Mouse (Mus musculus): ENCODE data around the gene Pfn4.
"Not testable (repeated sequence)": the region's sequence is repeated elsewhere in the genome, so short reads cannot be mapped to it uniquely, and the experiment has no call there.

Gene Pfn4

DNA sequence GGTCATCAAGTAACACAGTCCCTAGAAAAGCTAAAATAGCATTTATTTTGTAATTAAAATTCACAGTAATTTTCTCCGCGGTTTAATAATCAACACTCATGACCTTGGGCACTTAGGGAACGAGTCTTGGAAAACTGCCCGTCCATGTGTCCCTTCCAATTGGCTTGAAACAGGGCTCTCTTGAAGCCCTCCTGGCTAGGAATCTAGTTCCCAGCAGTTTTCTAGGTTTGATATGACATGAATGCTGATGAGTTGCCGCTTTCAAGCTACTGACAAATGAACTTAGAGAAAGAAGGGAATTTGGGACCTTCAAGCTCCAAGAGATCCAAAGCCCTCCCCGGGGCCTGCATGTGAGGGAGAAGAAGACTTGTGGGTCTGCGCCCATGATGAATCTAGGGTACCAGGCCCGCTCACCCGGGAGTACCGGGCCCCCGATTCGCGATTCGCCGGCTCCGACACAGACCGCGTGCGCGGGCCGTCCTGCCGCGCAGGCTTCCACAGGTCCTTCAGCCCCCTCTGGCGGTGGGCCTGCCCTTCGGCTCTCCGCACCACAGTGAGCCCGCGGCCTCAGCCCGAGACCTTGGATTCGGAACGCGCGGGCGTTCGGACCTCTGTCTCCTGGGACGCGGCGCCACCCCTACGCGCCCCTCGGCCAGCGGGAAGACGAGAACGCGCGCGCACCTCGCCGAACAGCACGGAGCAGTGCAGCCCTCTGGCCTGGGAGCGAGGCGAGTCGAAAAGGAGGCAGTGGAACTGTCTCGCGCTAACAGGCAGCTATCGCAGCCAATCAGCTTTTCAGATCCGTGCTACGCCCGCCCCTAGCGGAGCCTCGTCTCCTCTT, at the start of gene Pfn4, which contains the start of gene Fam228b:
Pfn4 (plus strand) TSS at position 531 of the 841 bp plus-strand sequence.
Fam228b (minus strand) TSS at position 776 of the 841 bp plus-strand sequence.
- DNase-seq: peak; percentile 95 to 96

DNA sequence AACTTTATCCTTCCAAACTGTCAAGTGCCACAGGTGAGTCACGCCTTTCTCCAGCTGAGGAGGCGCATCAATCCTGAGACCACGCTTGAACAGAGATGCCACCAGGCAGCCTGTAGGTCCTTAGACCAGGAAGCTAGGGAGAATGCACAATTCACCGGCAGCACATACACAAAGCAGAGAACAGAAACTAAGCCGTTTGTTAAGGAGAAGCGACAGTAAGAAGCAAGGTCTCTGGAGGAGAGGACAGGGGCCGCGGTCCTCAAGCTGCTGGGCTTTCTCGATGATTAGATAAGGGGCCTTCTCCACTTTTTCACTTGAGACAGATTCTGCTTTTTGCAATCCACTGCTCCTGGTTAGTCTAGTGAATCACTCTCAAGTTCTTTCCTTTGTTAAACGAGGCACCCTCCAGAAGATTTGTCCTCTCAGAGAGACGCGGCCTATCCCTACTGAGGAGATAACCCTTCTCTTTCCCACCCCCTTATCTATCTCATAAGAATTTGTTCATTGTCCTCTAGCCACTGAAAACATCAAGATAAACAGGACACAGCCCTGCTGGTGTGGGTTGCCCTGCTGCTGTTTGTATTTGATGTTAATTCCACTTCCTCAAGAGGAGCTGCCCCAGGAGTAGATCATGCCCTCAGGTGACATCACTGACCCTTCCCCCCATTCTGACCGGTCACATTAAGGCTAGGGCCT, 49.6 kb upstream of the Pfn4 start:
- DNase-seq: no peak

DNA sequence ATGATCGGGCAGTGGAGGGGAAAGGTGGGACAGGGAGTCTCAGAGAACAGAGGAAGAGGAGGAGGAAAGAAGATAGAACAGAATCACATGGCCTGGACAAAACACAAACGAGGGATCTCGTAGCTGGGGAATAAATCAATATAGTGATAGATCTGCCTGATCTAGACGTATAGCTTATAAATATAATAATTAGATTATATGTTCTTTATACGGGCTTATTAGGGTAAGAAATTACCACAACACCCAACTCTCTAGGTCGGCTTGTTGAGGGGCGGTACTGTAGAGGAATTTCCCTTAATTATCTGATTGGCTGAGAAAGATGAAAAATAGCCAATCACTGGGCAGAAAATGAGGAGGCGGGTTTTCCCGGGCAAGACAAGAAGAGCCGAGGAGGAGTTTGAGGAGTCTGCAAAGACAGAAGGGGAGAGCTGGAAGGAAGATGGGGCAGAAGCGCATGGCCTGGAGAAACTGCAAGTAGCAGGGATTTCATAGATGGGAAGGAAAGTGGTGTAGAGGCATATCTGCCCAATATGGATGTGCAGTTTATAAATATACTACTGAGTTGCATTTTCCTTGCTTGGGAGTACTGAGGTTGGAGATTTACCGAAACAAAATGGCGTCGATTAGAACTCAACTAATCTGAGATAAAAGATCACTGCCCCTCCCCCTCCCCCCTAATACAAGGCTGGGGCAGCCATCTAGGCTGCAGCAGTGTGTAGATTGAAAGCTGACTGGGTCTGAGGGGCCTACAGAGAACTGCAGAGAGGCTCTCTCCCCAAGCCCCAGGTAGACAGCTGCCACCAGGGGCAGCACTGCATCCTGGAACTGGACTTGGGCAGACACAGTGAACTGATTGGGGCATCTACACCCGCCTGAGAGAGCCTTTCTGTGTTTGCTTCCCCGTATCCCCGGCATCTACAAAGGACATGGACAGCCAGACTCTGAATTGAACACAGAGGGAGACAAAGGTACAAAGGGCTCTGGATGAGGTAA, 48.8 kb upstream of the Pfn4 start:
- no peak for DNase-seq

DNA sequence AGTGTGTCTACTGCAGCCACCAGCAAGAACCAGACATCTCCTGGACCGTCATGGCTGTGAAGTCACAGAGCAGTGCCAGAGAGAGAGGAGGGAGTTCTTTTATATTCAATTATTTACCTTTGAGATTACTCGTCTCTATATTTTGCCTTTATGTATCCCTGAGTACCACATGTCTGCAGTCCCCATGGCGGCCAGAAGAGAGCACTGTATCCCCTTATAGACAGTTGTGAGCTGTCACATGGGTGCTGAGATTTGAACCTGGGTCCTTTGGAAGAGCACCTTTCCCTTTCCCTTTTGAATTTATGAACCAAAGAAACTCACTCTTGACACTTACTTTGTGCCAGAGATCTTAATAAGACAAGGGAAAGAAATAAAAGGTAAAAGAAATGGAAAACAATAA, 39.7 kb upstream of the Pfn4 start:
- DNase-seq: no peak

DNA sequence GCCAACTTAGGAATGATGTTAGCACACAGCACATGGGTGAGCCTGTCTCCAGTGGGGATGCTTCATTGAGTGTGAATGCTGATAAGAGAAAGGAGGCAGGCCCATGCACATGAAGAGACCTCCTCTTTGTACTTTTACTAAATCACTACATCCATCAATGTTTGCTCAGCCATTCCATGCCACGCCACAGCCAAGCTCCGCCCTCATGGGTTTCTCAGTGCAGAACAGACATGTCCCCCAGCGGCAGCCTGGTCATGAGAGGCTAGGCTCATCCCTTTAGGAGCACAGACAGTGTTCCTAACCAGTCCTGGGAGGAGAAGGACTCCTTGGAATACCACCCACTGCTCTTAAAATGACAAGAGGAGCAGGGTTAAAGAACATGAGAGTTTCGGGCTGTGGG, 37.2 kb upstream of the Pfn4 start:
- no peak for DNase-seq

DNA sequence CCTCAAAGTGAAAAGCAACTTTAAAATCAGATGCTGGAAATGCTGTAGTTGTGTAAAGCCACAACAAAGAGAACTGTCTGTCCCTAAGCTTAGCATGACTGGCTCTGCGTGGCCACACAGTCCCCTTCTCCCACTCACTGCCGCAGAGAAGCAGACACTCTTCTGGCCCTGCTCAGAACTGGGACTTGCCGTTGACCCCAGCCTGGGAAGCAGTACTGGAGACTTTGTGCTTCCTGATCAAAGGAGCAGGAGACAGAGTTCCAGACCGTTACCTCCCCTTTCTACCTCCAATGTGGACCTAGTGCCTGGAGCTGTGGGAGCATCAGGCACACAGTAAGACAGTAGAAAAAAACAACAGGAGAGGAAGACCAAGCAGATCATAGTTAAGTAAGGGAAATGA, 36.5 kb upstream of the Pfn4 start:
- no peak for DNase-seq

DNA sequence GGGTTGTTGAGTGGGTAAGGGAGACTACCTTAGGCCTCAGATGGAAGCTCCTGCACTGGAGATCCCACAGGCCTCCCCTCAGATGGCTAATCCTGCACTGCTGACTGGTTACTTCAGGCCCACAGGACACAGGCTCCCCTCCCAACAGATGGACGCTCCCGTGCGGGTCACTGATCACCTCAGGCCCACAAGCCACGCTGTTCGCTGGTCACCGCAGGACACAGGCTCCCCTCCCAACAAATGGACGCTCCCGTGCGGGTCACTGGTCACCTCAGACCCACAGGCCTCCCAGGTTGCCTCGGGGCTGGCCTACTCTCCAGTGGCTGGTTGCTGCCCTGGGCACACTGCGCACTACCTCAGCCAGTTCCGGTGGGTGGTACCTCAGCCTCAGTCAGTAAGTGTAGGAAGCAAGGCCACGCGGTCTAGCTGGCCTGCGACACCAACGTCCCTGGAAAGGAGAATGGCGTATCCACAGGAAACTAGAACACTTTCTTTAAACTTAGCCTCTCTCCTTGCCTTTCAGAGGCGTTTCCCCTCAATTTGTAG, 30.7 kb upstream of the Pfn4 start, which contains the start of gene Fam228a:
Fam228a (minus strand) TSS at position 400 of the 546 bp plus-strand sequence.
- DNase-seq: no peak

DNA sequence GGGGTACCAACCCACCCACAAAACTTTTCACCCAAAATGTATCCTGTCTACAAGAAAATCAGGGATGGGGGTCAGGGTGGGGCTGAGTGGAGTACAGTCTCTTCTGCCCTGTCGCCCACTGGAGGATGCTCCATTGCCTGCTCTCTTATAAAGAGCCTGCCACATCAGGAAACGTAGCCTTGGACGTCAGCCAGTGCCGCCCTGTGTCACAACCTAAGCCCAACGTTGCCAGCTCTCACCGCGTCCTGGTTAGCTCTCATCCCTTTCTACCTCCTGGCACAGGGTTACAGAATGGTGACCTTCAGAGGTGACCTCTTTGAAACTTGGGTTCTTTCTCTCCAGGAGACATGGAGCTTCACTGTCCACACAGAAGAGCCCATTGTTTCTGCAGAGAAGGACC, 28.0 kb upstream of the Pfn4 start:
- no peak for DNase-seq

DNA sequence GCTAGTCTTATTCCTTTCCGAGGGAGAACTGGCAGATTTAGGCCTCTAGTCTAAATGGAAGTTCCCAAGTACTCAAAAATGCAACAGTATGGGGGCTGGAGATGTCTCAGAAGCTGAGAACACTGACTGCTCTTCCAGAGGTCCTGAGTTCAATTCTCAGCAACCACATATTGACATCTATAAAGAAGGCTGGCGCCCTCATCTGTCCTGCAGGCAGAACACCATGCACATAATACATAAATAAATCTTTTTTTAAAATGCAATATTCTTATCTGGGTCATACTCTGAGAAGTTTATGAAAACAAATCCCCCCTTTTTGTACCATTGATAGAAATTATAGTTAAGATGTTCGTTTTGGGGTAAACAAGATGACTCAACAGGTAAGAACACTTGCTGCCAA, 26.6 kb upstream of the Pfn4 start:
- no peak for DNase-seq

DNA sequence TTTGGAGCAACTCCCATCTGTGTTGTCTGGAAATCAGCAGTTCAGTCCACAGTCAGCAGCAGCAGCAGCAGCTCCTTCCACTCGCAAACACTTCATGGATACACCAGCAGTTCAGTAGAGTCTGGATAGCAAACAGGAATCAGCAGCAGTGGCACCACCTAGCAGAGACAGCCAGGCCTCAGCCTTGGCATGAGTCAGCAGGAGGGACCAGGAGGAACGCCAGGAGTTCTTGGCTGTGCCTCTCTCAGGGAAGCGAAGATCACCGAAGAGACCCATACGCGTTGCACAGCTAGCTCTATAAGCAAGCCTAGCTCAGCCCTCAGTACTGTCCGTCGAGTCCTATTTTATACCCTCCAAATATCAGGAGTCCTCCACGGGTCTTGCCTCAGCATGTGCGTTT, 24.3 kb upstream of the Pfn4 start:
- no peak for DNase-seq

DNA sequence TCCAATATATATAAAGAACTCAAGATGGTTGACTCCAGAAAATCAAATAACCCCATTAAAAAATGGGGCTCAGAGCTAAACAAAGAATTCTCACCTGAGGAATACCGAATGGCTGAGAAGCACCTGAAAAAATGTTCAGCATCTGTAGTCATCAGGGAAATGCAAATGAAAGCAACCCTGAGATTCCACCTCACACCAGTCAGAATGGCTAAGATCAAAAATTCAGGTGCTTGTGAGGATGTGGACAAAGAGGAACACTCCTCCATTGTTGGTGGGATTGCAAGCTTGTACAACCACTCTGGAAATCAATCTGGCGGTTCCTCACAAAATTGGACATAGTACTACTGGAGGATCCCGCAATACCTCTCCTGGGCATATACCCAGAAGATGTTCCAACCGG, 14.4 kb upstream of the Pfn4 start:
- DNase-seq: not testable (repeated sequence)

DNA sequence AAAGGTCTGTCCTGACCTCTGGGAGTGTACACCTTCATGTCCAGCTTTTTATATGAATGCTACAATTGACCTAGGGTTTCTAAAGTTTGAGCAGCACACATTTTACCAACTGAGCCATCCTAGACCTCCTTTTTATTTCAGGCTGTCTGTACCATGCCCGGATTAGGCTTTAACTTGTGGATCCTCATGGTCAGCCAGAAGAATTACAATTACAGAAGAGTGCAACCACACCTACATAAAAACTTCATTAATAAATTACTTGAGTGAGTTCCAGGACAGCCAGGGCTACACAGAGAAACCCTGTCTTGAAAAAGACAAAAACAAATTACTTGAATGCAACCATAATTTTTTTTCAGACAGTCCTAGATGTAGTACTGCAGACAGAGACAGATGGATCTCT, 11.8 kb upstream of the Pfn4 start:
- no peak for DNase-seq

DNA sequence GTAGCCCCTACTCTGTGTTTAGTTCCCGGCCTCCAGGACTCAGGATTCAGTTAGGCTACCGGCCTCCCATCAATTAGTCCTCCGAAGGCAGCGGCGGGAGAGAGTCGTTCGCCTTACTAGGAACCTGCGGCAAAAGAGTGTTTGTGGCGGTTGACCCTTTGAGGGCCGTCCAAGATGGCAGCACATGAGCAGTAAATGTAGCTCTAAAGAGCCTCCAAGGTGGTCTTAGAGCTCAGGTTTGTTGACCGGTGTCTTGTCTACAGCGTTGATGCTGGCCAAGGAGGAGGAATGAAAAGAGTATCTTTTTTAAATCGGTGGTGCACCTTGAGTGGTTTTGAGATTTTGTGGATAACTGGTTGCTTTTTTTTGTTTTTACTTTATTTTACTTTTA, 506 bp downstream of the Pfn4 start:
- DNase-seq: no peak

DNA sequence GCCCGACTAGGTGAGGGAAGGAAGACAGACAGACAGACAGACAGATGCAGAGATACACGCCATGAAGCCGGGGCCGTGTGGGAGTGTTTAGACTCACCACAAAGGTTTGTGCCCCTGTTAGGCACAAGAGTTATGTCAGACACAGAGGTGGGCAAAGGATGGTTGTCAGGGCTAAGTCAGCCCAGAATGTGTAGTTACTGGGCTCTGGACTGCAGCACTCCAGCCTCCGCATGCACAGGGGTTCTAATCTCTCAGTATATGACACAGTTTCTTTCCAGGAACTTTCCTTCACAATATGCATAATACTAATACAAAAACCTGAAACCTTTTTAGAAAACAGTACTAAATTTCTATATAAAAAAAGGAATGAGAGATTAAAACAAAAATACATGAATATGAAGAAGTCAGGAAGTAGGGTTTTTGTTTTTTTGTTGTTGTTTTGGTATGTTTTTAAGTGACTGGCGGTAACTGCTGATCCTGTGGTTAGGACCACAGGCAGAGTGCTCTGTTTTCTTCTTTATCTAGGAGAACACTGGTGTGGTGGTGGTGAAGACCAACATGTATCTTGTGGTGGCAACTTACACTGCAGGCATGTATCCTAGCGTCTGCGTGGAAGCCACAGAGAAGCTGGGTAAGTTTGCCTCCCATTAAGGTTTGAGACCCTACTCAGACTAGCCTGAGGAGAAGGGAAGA, 6.2 kb downstream of the Pfn4 start:
- DNase-seq: no peak

DNA sequence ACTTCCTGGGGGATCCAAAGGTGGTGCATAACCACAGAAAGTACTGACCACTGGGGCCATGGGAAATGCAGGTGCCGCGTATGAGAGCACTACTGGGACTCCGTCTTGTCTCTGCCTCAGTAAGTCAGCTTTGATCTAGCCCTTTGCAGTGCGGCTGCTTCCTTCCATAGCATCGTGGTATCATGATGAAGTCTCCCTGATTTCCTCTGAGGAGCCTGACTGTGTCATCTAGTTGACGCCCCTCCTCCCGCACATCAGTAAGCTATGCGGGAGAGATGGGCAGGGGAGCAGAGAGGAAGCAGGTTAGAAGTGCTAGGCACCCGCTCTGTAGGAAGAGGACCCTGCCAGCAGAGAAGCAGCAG, 6.7 kb downstream of the Pfn4 start:
- DNase-seq: no peak

DNA sequence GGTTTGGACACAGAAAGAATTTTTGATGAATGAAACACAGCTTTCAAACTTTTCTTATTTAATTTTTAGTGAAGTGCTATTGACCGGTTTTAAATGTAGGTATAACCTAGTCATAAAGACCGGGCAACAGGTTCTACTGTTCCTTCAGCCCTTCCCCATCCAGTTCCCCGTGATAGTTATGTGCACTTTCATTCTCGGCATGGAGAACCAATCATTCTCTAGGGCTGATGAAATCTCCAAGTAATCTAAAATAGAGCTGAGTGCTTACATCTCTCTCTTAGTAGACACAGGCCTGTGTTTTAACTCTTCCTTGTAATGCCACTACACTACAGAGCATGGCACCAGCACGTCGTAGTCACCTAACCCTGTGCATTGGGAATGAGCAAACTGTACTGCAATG, 8.9 kb downstream of the Pfn4 start:
- DNase-seq: no peak

DNA sequence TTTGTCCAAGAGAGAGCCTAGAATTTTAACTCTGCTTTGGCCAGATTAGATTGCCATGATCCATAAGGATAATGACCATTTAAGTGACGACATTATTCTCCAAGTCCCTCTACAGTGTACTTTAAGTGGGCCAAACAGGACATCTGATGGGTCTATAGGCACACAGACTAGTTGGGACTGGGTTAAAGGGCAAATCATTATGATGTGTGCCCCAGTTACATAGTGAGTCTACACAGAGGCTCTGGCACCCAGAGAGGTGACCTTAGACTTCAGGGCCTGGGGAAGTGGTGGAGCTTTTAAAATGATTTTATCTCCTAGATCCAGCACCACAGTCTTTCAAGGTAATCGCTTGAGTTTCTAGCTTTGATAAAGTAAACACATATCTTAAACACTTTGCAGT, 11.4 kb downstream of the Pfn4 start:
- no peak for DNase-seq

DNA sequence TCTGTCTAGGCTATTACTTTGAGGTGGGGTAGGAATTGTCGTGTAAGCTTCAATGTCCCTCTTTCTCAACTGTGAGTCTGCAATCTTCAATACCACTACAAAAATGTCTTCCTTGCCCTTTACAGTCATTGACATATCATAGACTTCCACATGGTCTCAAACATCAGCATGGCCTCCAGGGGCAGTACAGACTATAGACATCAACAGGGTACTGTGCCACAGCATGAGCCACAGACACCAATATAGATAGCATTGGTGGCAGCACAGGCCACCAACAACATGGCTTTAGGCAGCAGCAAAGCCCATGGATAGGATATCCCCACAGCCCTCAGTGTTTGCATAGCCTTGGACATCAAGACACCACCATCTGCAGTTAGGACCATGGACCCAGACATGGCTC, 12.4 kb downstream of the Pfn4 start:
- no peak for DNase-seq

DNA sequence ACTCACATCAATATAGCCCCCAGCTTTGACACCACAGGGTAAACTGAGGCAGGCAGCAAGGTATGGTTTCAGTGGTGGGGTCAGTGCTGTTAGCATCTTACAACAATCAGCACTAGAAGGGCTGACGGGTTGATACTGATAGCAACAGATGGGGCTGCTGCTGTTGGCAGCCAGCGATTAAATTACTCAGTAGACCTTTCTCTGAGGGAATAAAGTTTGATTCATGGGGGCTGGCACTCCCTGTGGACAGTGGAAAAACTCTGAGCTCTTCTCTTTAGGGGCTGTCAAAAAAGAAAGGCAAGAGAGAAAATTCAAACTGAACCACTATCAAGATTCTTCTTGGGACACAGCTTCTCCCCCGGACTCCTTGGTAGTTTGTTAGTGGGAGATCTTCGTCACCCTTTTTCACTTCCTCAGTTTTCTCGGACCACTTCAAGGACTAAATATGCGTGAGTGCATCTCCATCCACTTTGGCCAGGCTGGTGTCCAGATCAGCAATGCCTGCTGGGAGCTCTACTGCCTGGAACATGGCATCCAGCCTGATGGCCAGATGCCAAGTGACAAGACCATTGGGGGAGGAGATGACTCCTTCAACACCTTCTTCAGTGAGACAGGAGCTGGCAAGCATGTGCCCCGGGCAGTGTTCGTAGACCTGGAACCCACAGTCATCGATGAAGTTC, 13.0 kb downstream of the Pfn4 start:
- DNase-seq: not testable (repeated sequence)

DNA sequence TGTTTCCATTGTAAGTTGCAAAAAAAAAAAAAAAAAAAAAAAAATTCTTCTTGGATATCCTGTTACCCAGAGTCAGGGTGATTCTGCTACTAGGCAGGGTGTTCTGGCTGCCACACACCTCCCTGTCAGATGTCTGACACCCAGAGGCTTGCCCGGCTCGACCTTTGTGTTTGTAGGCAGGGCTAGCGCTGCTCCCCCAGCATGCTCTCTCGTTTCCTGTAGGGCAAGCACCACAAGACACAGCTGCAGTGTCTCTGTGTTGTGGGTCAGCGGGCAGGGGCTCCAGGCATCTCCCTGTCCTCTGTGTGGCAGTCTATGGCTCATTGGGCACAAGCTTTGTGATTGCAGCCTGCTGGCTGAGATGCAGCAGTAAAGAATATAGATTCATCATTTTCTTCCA, 14.8 kb downstream of the Pfn4 start:
- DNase-seq: peak in 1 of 2 experiments; percentile 22

DNA sequence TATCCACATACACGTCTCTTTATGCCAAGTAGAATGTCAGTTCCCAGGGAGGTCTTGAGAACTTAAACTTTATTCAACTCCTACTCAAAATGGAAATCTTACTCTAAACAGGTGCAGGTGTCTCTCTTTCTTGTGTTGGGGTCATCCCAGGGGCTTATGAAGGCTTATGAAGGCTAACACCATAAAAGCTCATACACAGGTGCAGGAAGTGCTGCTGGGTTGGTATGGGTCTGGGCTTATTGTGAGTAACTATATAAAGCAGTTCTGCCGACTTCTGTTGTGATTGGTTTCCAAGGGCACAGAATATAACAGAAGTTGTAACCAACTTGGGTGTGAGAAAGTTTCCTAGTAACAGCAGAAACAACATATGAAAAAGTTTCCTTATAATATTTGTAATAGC, 15.6 kb downstream of the Pfn4 start:
- no peak for DNase-seq

DNA sequence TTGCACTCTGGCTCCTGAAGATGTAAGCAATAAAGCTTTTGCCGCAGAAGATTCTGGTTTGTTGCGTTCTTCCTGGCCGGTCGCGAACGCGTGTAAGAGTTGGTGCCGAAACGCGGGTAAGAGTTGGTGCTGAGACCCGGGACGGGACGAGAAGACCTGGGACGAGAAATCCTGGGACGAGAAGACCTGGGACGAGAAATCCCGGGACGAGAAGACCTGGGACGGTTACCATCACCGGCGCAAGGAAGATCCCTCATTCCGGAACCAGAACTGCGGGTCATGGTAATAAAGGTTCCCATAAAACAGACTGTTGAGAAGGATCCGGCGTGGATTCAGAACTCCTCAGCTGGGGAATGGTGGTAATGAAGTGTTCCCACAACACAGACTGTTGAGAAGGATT, 19.3 kb downstream of the Pfn4 start:
- not testable (repeated sequence) for DNase-seq
